Mouse (Mus musculus) lung, embryonic 15.5 days (tissue): ENCODE results near the gene Znhit2. TPM values are rescaled to one million over a fixed set of nuclear protein-coding genes. Genes with fewer than 3 reads are reported as not detected.
A peak's percentile ranks its signal among the peaks of the same experiment; 100 is the strongest.

Source experiments
- ATAC-seq: fragments of 200-750 bp; cut with Nextera tagmentation; 2 replicates; pipeline ENCODE4 v1.8.0; 2017; ENCODE audit warnings: moderate number of reproducible peaks, borderline replicate concordance; ENCODE audit not compliant: low FRiP score, low TSS enrichment; ENCODE audit errors: extremely low read depth
- H3K27ac ChIP-seq: fragments of 300-500 bp; sonication (generic); 2 replicates; pipeline ENCODE4 v1.5.1; 2015; ENCODE audit warnings: moderate library complexity, mild to moderate bottlenecking, inconsistent platforms
- H3K27me3 ChIP-seq: fragments of 300-500 bp; sonication (generic); 2 replicates; pipeline ENCODE4 v1.6.1; 2015; ENCODE audit warnings: inconsistent platforms
- H3K36me3 ChIP-seq: fragments of 300-500 bp; sonication (generic); 2 replicates; pipeline ENCODE4 v1.6.1; 2015; ENCODE audit warnings: inconsistent platforms
- H3K4me1 ChIP-seq: fragments of 300-500 bp; sonication (generic); 2 replicates; pipeline ENCODE4 v1.6.1; 2015; ENCODE audit warnings: inconsistent platforms
- H3K4me2 ChIP-seq: fragments of 300-500 bp; sonication (generic); 2 replicates; pipeline ENCODE4 v1.6.1; 2015; ENCODE audit warnings: inconsistent platforms, mild to moderate bottlenecking, moderate library complexity
- H3K4me3 ChIP-seq: fragments of 300-500 bp; sonication (generic); 2 replicates; pipeline ENCODE4 v1.5.1; 2015; ENCODE audit warnings: mild to moderate bottlenecking, inconsistent platforms
- H3K9ac ChIP-seq: fragments of 300-500 bp; sonication (generic); 2 replicates; pipeline ENCODE4 v1.6.1; 2015; ENCODE audit warnings: inconsistent platforms
- H3K9me3 ChIP-seq: fragments of 300-500 bp; sonication (generic); 2 replicates; pipeline ENCODE4 v1.6.1; 2016; ENCODE audit warnings: inconsistent platforms
- WGBS: fragments of 180-500 bp; shearing (Covaris S2); methylation state at CpG from one replicate; pipeline ENCODE4 v1.1.7; 2015; 5-methylcytosine and 5-hydroxymethylcytosine counted together
- polyA plus RNA-seq: library from polyadenylated mRNA; unstranded; fragments of >200 nt; fragmentation: Nextera tagmentation; extraction: Ambion mirVana; gene quantifications from 2 replicates; pipeline ENCODE4 v1.2.1, GENCODE M21; 2015

Znhit2 gene
- polyA plus RNA-seq, 1 experiment from 2014 or later, result 33.8 TPM

DNA sequence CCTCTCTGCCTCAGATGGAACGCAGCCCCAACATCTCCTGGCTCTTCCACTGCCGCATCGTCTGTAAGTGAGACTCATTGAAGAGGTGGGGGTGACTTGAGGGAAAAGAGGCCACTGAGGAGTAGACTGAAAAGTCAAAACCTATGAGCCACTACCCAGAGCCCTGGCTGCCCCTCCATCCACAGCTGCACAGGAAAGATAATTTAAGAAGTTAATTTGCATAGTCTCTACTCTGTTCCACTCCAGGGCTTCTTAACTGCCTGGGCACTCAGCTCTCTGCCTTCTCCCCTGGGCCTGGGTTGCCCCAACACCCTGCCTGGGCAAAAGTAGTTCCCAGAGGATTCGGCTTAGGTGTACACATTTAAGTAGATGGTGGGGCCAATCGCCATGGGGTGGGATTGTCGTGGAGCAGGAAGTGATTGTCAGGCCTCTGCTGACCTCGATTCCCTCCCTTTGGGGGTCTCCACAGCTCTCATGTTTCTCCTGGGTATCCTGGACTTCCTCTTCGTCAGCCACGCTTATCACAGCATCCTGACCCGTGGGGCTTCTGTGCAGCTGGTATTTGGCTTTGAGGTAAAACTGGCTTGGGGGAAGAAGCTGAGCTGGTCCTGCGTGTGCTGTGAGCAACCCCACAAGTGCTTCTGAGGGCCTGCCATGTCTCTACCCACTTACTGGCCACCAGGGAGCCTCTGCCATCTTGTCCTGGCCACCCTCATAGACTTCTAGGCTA is 12.1 kb upstream of the Znhit2 start:
- no peak overlapping the region for H3K4me2 ChIP-seq
- no peak overlapping the region for H3K4me3 ChIP-seq
- H3K27me3 ChIP-seq, result no peaks in the 10 kb centered on the region
- no peak overlapping the region for H3K9ac ChIP-seq
- no peaks in the 10 kb centered on the region for H3K9me3 ChIP-seq
- peaks cover 25% of the 10 kb centered on the region for H3K4me1 ChIP-seq
- WGBS, result 86% methylated on average over 11 of the region's 11 CpGs
- no peak for ATAC-seq
- peaks cover 58% of the 10 kb centered on the region for H3K36me3 ChIP-seq
- no peak overlapping the region for H3K27ac ChIP-seq

DNA sequence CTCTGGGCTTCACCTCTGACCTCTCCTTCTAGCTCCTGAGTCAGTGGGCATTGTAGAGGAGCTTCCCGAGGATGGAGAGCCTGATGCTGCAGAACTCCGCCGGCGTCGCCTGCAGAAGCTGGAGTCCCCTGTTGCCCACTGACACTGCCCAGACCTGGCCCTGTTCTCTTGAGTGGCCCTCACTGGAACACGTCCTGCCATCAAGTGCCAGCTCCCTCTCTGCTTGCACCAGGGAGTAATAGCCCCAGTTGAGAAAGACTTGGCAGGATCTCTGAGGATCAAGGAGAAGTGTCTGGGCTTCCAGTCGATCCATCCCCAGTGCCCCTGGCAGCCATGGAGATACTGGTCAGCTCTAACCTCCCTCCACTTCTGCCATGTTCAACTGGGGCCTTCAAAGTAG is 8.5 kb upstream of the Znhit2 start:
- H3K27ac ChIP-seq, result no peak overlapping the region
- no peak overlapping the region for H3K9ac ChIP-seq
- H3K9me3 ChIP-seq, result no peaks in the 10 kb centered on the region
- H3K4me3 ChIP-seq, result no peak overlapping the region
- no peak overlapping the region for H3K4me2 ChIP-seq
- WGBS, result 85% methylated on average over 7 of the region's 7 CpGs
- H3K36me3 ChIP-seq, result peaks cover 77% of the 10 kb centered on the region
- no peaks in the 10 kb centered on the region for H3K27me3 ChIP-seq
- H3K4me1 ChIP-seq, result peaks cover 27% of the 10 kb centered on the region
- no peak for ATAC-seq

DNA sequence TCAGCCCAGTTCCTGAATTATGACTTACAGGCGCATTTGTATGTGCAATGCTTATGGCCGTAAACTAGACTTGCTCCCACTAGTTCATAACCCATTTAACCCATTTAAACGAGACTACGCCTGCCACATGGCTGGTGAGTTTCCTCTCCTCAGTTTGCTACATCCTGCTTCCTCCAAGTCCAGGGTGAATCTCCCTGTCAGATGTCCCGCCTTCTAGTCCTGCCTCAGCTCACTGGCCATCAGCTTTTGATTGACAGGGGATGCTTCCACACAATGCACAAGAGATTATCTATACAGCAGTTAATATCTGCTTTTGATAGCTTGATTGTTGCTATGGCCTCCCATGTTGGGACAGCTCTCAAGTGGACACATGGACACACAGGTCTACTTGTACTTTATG is 6.7 kb upstream of the Znhit2 start:
- H3K27me3 ChIP-seq, result no peaks in the 10 kb centered on the region
- no peak overlapping the region for H3K4me3 ChIP-seq
- 80% methylated on average over 5 of the region's 5 CpGs for WGBS
- peaks cover 23% of the 10 kb centered on the region for H3K4me1 ChIP-seq
- no peak overlapping the region for H3K9ac ChIP-seq
- peaks cover 71% of the 10 kb centered on the region for H3K36me3 ChIP-seq
- H3K4me2 ChIP-seq, result no peak overlapping the region
- no peak overlapping the region for H3K27ac ChIP-seq
- ATAC-seq, result no peak
- H3K9me3 ChIP-seq, result no peaks in the 10 kb centered on the region

DNA sequence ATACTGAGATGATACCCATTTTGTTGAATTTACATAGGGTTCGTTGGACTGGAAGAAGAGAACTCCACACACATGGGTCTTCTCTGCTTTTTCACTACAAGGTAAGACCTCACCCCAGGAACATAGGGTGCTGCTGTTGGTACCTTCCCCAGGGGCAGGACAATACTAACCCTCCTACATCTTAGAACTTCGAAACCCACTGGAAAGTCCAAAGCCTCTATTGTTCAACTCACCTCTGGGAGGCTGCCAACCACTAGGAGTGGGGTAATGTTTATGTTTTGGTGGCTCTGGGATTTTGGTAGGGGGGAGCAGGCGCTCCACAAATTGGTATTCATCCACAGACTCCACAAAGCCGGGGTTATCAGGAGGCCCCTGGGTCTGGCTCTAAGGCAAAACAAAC is 4.3 kb upstream of the Znhit2 start:
- Histone ChIP-seq H3K4me2 (peak overlapping the region; percentile 71), H3K27me3 (no peaks in the 10 kb centered on the region), H3K27ac (no peak overlapping the region), H3K9me3 (no peaks in the 10 kb centered on the region), H3K36me3 (peaks cover 57% of the 10 kb centered on the region), H3K4me3 (peak overlapping the region; percentile 79), H3K4me1 (peaks cover 27% of the 10 kb centered on the region), H3K9ac (peak overlapping the region; percentile 91)
- ATAC-seq, result no peak
- WGBS, result 50% methylated on average over 4 of the region's 4 CpGs

DNA sequence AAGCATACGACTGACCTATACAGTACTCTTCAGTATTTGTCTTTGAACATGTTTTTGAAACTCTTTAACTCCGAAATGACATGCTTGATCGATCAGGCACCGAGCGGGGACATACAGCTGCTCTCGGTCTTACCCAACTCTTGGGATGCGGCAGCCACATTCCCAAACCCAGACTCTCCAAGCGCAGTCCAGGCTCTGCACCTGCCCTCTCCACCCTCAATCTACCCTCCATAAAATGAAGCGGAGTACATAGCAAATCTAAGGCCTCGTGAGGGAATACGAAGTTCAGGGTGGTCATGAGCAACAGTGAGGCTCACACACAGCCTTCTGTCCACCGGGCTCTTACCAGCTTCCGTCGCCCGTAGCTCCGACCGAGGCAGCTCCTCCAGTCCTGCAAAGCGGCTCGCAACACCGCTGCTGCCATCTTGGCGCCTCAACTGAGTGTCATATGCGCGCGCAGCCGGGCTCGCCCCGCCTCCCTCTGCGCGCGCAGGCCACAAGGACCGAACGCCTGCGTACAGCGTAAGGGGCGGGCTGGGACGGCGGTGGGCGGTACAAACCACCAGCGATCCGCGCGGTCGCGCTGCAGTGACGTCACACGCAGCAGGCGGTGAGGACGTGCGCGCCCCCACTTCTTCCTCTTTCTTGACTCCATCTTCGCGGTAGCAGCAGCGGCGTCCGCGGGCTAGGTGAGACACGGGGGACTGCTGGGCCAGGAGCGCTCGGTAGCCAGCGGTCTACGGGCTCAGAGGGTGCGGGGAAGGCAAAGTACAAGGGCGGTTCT is 3.5 kb upstream of the Znhit2 start, which contains the start of the genes Mrpl49 and Fau:
Mrpl49 (minus strand) TSS at position 473 of the 784 bp plus-strand sequence.
Fau (plus strand) TSS at position 532 of the 784 bp plus-strand sequence.
- peak; percentile 90 for ATAC-seq
- peak within 1 kb of the TSS; percentile 79 for H3K4me3 ChIP-seq
- H3K9me3 ChIP-seq, result no peaks in the 10 kb centered on the region
- H3K27ac ChIP-seq, result peak within 1 kb of the TSS; percentile 79
- H3K9ac ChIP-seq, result peak within 1 kb of the TSS; percentile 91
- under 1% methylated on average over 63 of the region's 63 CpGs for WGBS
- H3K27me3 ChIP-seq, result no peaks in the 10 kb centered on the region
- H3K36me3 ChIP-seq, result peaks cover 48% of the 10 kb centered on the region
- H3K4me1 ChIP-seq, result peaks cover 35% of the 10 kb centered on the region
- peak within 1 kb of the TSS; percentile 76 for H3K4me2 ChIP-seq

DNA sequence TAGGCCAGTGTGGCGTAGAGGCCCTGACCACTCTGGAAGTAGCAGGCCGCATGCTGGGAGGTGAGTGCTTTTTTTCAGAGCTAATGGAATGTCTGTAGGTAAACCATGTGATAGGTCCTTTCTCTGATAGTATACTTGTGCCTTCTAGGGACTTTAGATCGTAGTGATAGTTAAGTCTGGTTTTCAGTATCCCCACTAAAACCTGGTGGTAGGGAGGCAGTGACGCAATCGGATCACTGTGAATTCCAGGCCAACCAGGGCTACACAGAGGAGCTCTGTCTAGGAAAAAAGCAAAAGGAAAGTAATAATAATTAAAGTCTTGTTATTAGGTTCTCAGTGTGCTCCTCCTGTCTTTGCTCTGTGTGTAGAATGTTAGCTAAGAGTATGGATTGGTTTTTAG is 2.5 kb upstream of the Znhit2 start:
- 32% methylated on average over 5 of the region's 5 CpGs for WGBS

DNA sequence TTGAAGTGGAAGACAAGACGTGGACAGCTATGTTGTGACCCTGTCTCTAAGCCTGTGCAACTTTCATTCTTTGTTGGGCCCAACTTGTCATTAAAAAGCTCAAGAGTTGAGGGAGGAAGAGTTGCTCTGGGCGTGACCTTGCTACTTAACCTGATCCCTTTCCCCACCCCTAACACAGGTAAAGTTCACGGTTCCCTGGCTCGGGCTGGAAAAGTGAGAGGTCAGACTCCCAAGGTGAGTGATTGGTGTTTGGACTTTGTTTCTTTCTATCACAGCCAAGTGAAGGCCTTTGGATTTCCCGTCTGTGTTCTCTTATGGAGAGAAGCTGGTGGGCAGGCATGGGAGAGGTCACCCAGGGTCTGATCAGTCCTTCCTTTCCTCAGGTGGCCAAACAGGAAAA is 2.0 kb upstream of the Znhit2 start:
- H3K4me2 ChIP-seq, result peak overlapping the region; percentile 76
- H3K27me3 ChIP-seq, result no peaks in the 10 kb centered on the region
- H3K9me3 ChIP-seq, result no peaks in the 10 kb centered on the region
- 74% methylated on average over 5 of the region's 5 CpGs for WGBS
- peaks cover 34% of the 10 kb centered on the region for H3K36me3 ChIP-seq
- peak overlapping the region; percentile 90 for H3K9ac ChIP-seq
- no peak for ATAC-seq
- H3K27ac ChIP-seq, result no peak overlapping the region
- H3K4me1 ChIP-seq, result peaks cover 41% of the 10 kb centered on the region
- peak overlapping the region; percentile 79 for H3K4me3 ChIP-seq

More for the DNA sequence above, 2.5 kb upstream of the Znhit2 start:
- H3K27ac ChIP-seq, result peak overlapping the region; percentile 79; the same call in 1 of the 2 replicates
- no peaks in the 10 kb centered on the region for H3K9me3 ChIP-seq
- peak overlapping the region; percentile 76 for H3K4me2 ChIP-seq
- peak overlapping the region; percentile 90 for H3K9ac ChIP-seq
- H3K4me3 ChIP-seq, result peak overlapping the region; percentile 79
- peaks cover 41% of the 10 kb centered on the region for H3K4me1 ChIP-seq
- no peaks in the 10 kb centered on the region for H3K27me3 ChIP-seq
- ATAC-seq, result no peak
- H3K36me3 ChIP-seq, result peaks cover 38% of the 10 kb centered on the region

DNA sequence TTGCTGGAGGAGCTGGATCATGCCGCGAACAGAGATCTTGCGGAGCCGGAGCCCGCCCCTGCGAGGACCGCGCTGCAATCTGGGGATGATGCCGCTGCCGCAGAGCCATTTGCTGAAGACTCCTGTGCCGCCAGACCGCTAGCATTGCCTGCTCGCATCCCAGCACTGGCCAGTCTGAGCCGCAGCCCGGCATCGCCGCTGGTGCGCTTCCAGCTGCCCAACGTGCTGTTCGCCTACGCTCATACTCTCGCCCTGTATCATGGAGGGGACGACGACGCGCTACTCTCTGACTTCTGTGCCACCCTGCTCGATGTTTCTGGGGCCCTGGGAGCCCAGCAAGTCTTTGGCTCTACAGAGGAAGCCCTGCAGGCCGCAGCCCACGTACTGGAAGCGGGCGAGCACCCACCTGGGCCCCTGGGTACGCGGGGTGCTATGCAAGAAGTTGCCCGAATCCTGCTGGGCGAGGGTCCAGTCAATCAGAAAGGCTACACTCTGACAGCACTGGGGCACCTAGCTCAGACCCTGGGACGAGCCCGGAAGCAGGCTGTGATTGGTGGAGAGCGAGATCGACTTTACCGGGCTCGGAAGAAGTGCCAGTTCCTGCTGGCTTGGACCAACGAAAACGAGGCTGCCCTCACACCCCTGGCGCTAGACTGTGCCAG is 780 bp downstream of the Znhit2 start:
- H3K27me3 ChIP-seq, result no peaks in the 10 kb centered on the region
- no peak for ATAC-seq
- H3K27ac ChIP-seq, result peak overlapping the region; percentile 95
- under 1% methylated on average over 37 of the region's 44 CpGs for WGBS
- peak overlapping the region; percentile 88 for H3K9ac ChIP-seq
- H3K36me3 ChIP-seq, result peaks cover 16% of the 10 kb centered on the region
- H3K4me1 ChIP-seq, result peaks cover 38% of the 10 kb centered on the region
- peak overlapping the region; percentile 92 for H3K4me2 ChIP-seq
- no peaks in the 10 kb centered on the region for H3K9me3 ChIP-seq
- H3K4me3 ChIP-seq, result peak overlapping the region; percentile 90

DNA sequence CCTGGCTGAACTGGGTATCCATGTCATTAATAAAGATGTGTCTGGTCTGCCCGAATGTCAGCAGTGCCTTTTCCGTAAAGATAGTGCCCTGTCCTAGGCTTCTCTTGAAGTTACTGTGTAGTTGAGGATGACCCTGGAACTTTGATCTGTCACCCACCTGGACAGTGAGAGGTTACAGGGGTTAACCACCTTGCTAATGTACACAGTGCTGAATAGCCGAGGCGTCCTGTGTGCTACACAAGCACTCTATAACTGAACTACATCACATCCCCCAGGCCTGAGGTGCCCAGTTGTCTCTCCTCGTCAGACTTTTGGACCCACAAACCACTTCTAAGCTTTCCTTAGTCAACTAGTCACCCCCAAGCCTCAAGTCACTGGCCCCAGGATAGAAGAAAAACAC is 1.4 kb downstream of the Znhit2 start:
- Histone ChIP-seq H3K9ac (peak overlapping the region; percentile 88), H3K4me3 (peak overlapping the region; percentile 90), H3K27ac (0 out of 2 replicates have a peak overlapping the region, but pooled peaks have one; percentile 95), H3K4me1 (peaks cover 39% of the 10 kb centered on the region), H3K36me3 (peaks cover 16% of the 10 kb centered on the region), H3K9me3 (no peaks in the 10 kb centered on the region), H3K27me3 (no peaks in the 10 kb centered on the region), H3K4me2 (peak overlapping the region; percentile 92)
- ATAC-seq, result no peak
- 42% methylated on average over 5 of the region's 5 CpGs for WGBS

DNA sequence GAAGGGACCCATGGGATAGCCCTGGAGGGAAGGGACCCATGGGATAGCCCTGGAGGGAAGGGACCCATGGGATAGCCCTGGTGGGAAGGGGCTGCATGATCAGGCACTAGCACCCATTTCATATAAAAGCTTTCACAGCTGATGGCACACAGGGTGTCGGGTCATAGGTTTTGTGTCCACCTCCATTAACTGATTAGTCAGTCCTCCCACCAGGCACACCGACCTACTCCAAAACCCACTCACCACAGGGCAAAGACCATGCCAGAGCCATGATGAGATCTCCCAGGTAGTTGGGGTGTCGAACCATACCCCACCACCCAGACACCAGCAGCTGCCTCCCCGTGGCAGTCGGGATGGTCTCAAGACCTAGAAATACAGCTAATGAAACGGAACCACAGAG is 2.1 kb downstream of the Znhit2 start:
- 88% methylated on average over 6 of the region's 6 CpGs for WGBS
- peak overlapping the region; percentile 92; the same call in 1 of the 2 replicates for H3K4me2 ChIP-seq
- no peak overlapping the region for H3K27ac ChIP-seq
- peaks cover 16% of the 10 kb centered on the region for H3K36me3 ChIP-seq
- H3K27me3 ChIP-seq, result no peaks in the 10 kb centered on the region
- H3K9me3 ChIP-seq, result no peaks in the 10 kb centered on the region
- no peak for ATAC-seq
- H3K4me1 ChIP-seq, result peaks cover 46% of the 10 kb centered on the region
- H3K4me3 ChIP-seq, result 0 out of 2 replicates have a peak overlapping the region, but pooled peaks have one; percentile 90
- H3K9ac ChIP-seq, result no peak overlapping the region

DNA sequence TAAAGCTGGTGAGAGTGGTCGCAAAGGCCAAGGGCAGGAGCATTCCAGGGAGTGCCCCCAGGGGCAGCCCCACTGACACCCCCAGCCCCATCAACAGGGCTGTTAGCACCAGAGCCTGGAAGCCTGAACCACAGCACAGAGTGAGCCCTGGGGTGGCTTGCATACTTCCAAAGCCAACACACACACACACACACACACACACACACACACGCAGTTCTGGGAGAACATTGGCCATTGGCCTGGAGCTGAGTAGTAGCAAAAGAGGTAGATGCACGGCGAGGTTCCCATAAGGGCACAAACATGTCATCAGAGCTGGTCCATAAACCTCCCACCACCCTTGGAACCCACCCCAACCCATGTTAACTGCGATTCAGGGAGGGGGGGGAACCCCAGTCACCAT is 5.6 kb downstream of the Znhit2 start:
- Histone ChIP-seq H3K27ac (peak overlapping the region; percentile 54; the same call in 1 of the 2 replicates), H3K27me3 (no peaks in the 10 kb centered on the region), H3K36me3 (peaks cover 29% of the 10 kb centered on the region), H3K9ac (peak overlapping the region; percentile 52), H3K9me3 (no peaks in the 10 kb centered on the region), H3K4me1 (peaks cover 34% of the 10 kb centered on the region), H3K4me3 (peak overlapping the region; percentile 50), H3K4me2 (peak overlapping the region; percentile 96)
- no peak for ATAC-seq
- WGBS, result 28% methylated on average over 5 of the region's 5 CpGs
